Mouse (Mus musculus): ENCODE measurements at regions not wholly inside any gene's neighbourhood (a gene's known extent, or its start where the extent isn't known, plus 50 kb on each side); places are given as distances from the start of the nearest gene placed in this dataset.
A peak's percentile ranks its signal among the peaks of the same experiment; 100 is the strongest.

DNA sequence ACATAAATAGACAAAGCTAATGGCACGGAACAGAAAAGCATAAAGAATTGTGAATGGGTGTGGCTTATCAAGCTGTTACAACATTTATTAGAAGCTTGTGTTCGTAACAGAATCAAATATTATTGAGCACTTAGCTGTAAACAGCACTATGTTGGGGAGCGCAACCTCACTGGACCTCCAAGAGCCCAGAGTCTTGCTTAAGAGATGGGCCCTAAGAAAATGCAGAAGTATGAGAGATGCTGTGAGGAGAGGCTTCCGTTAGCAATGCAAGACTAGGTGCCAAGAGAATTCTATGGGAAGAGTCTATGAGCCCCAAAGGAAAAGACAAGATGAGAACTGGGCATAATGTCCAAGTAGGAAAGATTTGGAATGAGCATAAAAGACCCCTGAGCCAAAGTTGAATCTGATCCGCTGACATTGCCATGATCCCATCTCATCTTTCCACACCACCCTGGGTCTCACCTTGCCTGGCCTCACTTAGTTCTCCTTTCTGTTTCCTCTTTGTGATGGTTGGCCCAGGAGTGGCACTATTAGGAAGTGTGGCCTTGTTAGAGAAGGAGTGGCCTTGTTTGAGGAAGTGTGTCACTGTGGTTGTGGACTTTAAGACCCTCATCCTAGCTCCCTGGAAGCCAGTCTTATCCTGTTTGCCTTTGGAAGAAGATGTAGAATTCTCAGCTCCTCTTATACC is 169.3 kb upstream of the Tyw5 start:
- Histone ChIP-seq H3K4me2 (replicated peaks) (no peak overlapping the region), H3K9ac (replicated peaks) (no peak overlapping the region), H3K4me3 (replicated peaks) (no peak overlapping the region), H3K9me3 (0 out of 2 replicates have a peak, but pooled peaks cover 2% of the 10 kb centered on the region), H3K27ac (no peak overlapping the region), H3K27me3 (no peaks in the 10 kb centered on the region), H3K36me3 (no peaks in the 10 kb centered on the region), H3K4me1 (replicated peaks) (no peaks in the 10 kb centered on the region)
- WGBS = 96% methylated on average over 5 of the region's 5 CpGs
- no peak for ATAC-seq

DNA sequence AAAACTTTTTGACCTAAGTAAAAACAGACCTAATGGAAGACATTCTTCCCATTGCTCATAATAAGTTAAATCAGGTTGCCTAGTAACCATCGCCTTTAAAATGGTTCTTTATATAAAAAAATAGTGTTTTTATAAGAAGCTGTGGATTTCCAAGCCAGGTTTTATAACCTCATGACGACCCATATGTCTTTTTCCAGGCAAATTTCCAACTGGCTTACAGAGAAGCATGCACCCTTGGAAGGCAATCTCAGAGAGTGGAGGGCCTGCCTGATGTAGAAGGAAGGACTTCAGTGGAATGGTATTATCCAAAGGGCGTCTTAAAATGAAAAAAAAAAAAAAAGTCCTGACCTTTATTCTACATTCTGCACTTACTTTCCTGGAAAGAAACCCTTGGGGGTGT is 172.2 kb upstream of the Tyw5 start:
- H3K27me3 ChIP-seq = no peaks in the 10 kb centered on the region
- no peak overlapping the region for H3K9ac ChIP-seq (replicated peaks)
- no peak overlapping the region for H3K27ac ChIP-seq
- no peaks in the 10 kb centered on the region for H3K4me1 ChIP-seq (replicated peaks)
- no peak overlapping the region for H3K4me3 ChIP-seq (replicated peaks)
- H3K36me3 ChIP-seq = no peaks in the 10 kb centered on the region
- ATAC-seq = no peak
- 82% methylated on average over 3 of the region's 3 CpGs for WGBS
- 0 out of 2 replicates have a peak, but pooled peaks cover 2% of the 10 kb centered on the region for H3K9me3 ChIP-seq
- H3K4me2 ChIP-seq (replicated peaks) = no peak overlapping the region

DNA sequence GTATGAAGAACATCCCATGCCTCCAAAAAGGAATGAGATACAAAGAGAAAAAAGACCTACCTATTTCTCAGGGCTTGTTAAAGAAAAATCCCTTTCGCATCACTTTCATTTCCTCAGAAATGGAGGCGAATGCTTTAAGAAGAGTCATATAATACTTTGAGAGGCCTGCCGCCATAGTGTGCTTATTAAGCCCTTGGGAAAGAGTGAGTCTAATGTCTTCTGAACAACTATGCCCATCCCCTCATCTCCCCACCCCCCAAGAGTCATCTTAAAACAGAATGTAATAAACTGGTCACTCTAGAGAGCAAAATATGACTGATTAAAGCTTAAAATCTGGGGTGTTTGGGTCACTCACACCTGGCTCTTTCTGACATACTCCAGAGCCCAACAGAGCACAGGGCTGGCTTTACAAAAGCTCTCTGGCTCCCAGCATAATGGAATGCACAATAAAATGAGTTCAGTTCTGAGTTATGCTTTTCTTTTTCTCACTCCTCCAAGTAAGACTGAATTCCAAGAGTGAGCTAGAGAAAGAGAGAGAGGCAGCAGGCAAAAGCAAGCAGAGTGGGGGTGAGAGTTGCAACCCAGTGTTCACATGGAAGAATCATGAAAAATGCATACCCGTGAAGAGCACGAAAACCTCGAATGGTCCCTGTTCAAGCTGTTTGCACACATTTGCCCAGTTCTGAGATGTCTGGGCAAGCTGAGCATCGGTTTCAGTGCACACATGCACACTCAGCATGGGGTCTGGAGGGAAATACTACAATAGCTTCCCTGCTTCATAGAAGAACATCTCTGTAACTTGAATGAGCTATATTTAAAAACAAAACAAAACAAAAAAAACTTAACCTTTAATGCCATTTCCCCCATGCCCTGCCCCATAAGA is 180.0 kb upstream of the Spats2l start:
- Histone ChIP-seq H3K4me2 (replicated peaks) (no peak overlapping the region), H3K4me3 (replicated peaks) (no peak overlapping the region), H3K36me3 (no peaks in the 10 kb centered on the region), H3K9me3 (0 out of 2 replicates have a peak, but pooled peaks cover 1% of the 10 kb centered on the region), H3K27ac (no peak overlapping the region), H3K27me3 (no peaks in the 10 kb centered on the region), H3K4me1 (replicated peaks) (peaks cover 11% of the 10 kb centered on the region; the same call in 1 of the 2 replicates), H3K9ac (replicated peaks) (no peak overlapping the region)
- no peak for ATAC-seq
- 70% methylated on average over 7 of the region's 7 CpGs for WGBS

DNA sequence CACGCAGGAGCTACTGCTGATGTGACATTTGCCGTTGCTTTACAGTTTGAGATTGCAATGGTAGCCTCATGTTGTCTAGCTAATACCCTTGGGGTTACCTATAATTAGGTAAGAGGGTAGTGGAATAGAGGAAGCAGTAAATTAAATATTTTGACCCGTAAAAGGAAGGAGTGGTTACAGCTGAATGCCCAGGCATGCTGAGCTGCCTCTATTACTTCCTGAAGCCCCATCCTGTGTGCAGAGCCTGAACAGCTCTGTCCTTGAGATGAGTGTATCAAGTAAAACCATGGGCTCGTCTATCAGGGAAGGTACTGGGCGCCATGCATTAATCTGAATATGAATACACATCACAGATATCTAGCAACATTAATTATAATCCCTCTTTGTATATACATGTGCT is 179.1 kb upstream of the Spats2l start:
- WGBS = 73% methylated on average over 5 of the region's 5 CpGs
- peak; percentile 30; the same call in 1 of the 2 replicates for ATAC-seq

DNA sequence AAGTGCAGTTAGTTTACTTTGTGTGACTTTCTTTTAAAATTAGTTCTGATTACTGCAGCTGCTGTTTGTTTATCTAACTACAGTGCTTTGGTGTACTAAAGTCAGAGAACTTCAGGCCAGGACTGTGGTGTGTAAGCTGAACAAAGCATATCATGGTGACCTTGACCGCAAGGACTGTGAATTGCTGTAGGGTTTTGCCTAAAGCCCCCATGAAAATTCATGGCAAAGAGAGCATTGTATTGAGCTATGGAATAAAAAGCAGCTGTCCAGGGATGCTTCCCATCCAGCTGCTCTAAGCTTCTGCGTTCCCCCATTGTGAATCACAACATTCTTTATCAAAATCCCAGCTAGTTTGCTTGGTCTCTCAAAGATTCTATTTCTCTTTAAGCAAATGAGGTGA is 173.0 kb upstream of the Spats2l start:
- Histone ChIP-seq H3K9ac (replicated peaks) (no peak overlapping the region), H3K4me2 (replicated peaks) (no peak overlapping the region), H3K36me3 (no peaks in the 10 kb centered on the region), H3K4me1 (replicated peaks) (no peaks in the 10 kb centered on the region), H3K9me3 (no peaks in the 10 kb centered on the region), H3K4me3 (replicated peaks) (no peak overlapping the region), H3K27me3 (no peaks in the 10 kb centered on the region), H3K27ac (no peak overlapping the region)
- whole genome bisulfite sequencing = 39% methylated on average over 2 of the region's 2 CpGs
- ATAC-seq = no peak

More for the DNA sequence above, 179.1 kb upstream of the Spats2l start:
- Histone ChIP-seq H3K4me3 (replicated peaks) (no peak overlapping the region), H3K9ac (replicated peaks) (no peak overlapping the region), H3K4me2 (replicated peaks) (no peak overlapping the region), H3K9me3 (no peaks in the 10 kb centered on the region), H3K27ac (no peak overlapping the region), H3K4me1 (replicated peaks) (peaks cover 11% of the 10 kb centered on the region; the same call in 1 of the 2 replicates), H3K36me3 (no peaks in the 10 kb centered on the region), H3K27me3 (no peaks in the 10 kb centered on the region)

DNA sequence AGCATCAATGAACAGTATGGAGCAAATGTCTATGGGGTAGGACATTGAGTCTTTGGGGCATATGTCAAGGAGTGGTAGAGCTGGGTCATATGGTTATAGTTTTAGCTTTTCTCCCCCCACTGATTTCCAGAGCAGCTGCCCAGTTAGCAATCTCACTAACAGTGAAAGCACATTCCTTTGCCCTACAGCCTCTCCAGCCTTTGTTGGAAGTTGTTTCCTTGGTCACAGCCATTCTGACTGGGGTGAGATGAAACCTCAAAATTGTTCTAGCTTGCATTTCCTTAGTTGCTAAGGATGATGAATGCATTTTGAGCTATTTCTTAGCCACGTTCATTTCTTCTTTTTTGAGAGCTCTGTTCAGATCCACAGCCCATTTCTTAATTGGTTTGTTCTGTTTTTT is 168.4 kb upstream of the Spats2l start:
- H3K4me1 ChIP-seq (replicated peaks) = peaks cover 19% of the 10 kb centered on the region
- ATAC-seq = no peak
- no peak overlapping the region for H3K27ac ChIP-seq
- no peaks in the 10 kb centered on the region for H3K36me3 ChIP-seq
- H3K4me2 ChIP-seq (replicated peaks) = no peak overlapping the region
- WGBS = 71% methylated on average over 1 of the region's 1 CpGs
- no peak overlapping the region for H3K4me3 ChIP-seq (replicated peaks)
- no peaks in the 10 kb centered on the region for H3K27me3 ChIP-seq
- no peak overlapping the region for H3K9ac ChIP-seq (replicated peaks)
- no peaks in the 10 kb centered on the region for H3K9me3 ChIP-seq

DNA sequence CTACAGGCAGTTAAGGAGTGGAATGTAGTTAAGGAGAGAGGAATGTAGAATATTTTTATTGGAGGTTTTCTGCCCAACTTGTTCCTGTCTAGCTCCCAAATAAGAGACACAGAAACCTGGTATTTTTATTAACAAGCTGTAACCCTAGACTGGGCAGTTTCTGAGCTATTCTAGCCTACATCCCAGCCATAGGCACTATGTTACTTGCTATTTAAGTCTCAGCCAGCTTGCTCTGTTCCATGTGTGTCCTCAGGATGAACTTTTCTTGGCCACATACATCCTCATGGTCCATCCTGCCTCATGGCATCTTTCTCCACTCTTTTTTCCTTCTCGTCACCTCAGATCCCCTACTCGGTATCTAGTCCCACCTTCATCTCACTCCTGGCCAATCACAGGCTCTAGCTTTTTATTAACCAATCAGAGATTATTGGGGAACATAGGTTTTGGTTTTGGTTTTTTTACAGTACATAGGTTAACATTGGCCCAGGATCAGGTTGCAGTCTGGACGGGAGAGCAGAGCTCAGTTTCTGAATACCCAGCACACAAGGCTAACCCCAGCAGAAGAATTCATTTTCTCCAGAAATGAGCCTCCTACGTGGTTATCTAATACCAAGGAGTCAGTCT is 167.8 kb upstream of the Spats2l start:
- H3K9ac ChIP-seq (replicated peaks) = no peak overlapping the region
- H3K4me3 ChIP-seq (replicated peaks) = no peak overlapping the region
- no peaks in the 10 kb centered on the region for H3K36me3 ChIP-seq
- no peaks in the 10 kb centered on the region for H3K27me3 ChIP-seq
- H3K9me3 ChIP-seq = no peaks in the 10 kb centered on the region
- ATAC-seq = no peak
- no peak overlapping the region for H3K27ac ChIP-seq
- no peak overlapping the region for H3K4me2 ChIP-seq (replicated peaks)
- peaks cover 19% of the 10 kb centered on the region for H3K4me1 ChIP-seq (replicated peaks)
- 84% methylated on average over 4 of the region's 4 CpGs for WGBS

DNA sequence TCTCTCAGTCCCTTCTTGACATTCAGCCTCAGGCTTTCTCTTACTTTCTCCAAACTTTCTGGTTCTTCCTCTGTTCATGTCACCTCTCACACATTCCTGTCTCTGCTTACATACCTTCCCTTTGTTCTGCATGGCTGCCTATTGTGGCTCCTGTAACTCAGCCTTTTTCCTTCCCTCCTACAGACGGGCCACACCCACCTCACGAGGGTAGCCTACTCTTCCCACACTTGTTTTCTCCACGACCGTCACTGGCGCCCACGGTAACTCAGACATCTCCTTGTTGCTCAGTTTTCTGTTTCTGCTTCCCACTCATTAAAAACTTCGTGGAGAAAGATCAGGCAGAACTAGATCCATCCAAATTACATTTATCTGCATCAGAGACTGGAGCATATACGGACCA is 166.9 kb upstream of the Spats2l start:
- Histone ChIP-seq H3K4me1 (replicated peaks) (peaks cover 21% of the 10 kb centered on the region), H3K27ac (no peak overlapping the region), H3K27me3 (no peaks in the 10 kb centered on the region), H3K4me2 (replicated peaks) (no peak overlapping the region), H3K9ac (replicated peaks) (no peak overlapping the region), H3K4me3 (replicated peaks) (no peak overlapping the region), H3K9me3 (no peaks in the 10 kb centered on the region), H3K36me3 (no peaks in the 10 kb centered on the region)
- no peak for ATAC-seq
- 71% methylated on average over 8 of the region's 8 CpGs for WGBS

DNA sequence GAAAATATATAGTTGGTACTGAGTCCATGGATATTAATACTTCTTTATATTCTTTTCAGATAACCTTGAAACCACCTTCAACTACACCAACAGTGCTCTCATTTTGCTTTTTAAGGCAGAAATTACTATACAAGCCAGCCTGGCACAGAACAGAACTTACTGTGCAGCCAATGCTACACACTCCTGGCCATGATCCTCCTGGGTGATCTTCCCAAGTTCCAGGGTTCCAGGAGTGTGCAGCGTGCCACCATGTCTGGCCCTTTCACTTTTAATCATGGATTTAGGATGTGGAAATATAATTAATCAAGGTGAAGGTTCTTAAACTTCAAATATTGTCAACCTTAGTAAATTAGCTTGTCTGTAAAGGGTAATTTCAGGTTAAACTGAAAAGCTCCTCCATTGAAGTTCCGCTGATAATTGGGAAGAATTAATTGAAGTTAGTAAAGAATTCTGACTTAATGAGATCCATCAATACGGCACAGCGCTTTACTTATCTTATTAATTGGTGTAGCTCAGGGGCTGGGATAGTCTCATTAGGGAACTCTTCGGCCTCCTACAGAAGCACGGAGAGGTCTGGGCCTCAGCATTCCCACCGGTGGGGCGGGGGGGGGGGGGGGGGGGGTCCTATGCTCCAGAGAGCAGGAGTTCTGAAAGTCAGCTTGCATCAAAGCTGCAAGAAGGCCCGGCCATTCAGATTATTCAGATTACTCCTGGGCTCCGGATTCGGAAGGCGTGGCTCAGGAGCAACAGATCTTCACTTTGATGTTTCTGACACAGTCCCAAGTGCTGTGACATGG is 166.1 kb upstream of the Spats2l start:
- no peaks in the 10 kb centered on the region for H3K9me3 ChIP-seq
- peak; percentile 74 for ATAC-seq
- WGBS = 20% methylated on average over 11 of the region's 12 CpGs
- no peak overlapping the region for H3K4me2 ChIP-seq (replicated peaks)
- H3K4me3 ChIP-seq (replicated peaks) = no peak overlapping the region
- no peaks in the 10 kb centered on the region for H3K36me3 ChIP-seq
- H3K27me3 ChIP-seq = no peaks in the 10 kb centered on the region
- H3K27ac ChIP-seq = 0 out of 2 replicates have a peak overlapping the region, but pooled peaks have one; percentile 3
- no peak overlapping the region for H3K9ac ChIP-seq (replicated peaks)
- peaks cover 29% of the 10 kb centered on the region for H3K4me1 ChIP-seq (replicated peaks)

DNA sequence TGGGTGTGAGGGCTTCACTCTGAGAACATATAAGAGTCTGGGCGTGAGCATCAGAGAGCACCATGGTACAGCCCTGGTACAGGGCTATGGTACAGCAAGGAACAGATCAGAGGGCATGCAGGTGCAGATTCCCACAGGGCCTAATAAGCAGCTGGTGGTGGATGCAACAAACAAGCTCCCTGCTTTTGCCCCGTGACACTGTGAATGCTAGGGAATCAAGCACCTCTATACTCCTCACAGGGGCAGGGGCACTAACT is 165.6 kb upstream of the Spats2l start:
- peak; percentile 78 for ATAC-seq

DNA sequence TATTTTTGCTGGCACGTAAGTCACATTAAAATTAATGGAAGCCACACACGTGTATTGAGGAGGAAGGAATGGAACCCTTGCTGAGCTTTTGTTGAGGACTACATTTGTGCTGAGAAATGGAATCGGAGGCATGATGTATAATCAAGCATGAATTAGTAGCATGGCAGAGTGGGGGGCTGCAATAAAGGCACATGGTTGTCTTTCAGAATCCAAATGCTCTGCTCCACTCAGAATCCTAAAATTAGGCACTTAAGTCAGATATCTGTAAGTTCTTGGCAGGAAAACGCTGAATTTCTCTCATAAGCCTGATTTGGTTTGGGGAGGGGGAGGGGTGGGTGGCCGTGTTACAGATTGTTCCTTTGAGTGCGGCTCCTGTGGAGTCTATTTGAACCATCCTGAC is 164.7 kb upstream of the Spats2l start:
- no peaks in the 10 kb centered on the region for H3K27me3 ChIP-seq
- no peak for ATAC-seq
- H3K9ac ChIP-seq (replicated peaks) = no peak overlapping the region
- H3K9me3 ChIP-seq = no peaks in the 10 kb centered on the region
- H3K36me3 ChIP-seq = no peaks in the 10 kb centered on the region
- no peak overlapping the region for H3K4me2 ChIP-seq (replicated peaks)
- no peak overlapping the region for H3K27ac ChIP-seq
- H3K4me3 ChIP-seq (replicated peaks) = no peak overlapping the region
- WGBS = 12% methylated on average over 6 of the region's 6 CpGs
- peaks cover 36% of the 10 kb centered on the region for H3K4me1 ChIP-seq (replicated peaks)

More for the DNA sequence above, 165.6 kb upstream of the Spats2l start:
- no peak overlapping the region for H3K4me2 ChIP-seq (replicated peaks)
- no peaks in the 10 kb centered on the region for H3K9me3 ChIP-seq
- H3K27ac ChIP-seq = 0 out of 2 replicates have a peak overlapping the region, but pooled peaks have one; percentile 3
- H3K4me1 ChIP-seq (replicated peaks) = peaks cover 35% of the 10 kb centered on the region
- no peak overlapping the region for H3K4me3 ChIP-seq (replicated peaks)
- no peaks in the 10 kb centered on the region for H3K27me3 ChIP-seq
- whole genome bisulfite sequencing = 11% methylated on average over 2 of the region's 2 CpGs
- no peaks in the 10 kb centered on the region for H3K36me3 ChIP-seq
- H3K9ac ChIP-seq (replicated peaks) = no peak overlapping the region

Measured in midbrain, embryonic 13.5 days (tissue).